Mouse (Mus musculus) forebrain, embryonic 13.5 days (tissue): Measurements from ENCODE around the gene Ric8a. TPM values are rescaled to one million over a fixed set of nuclear protein-coding genes. Genes with fewer than 3 reads are reported as not detected.
A peak's percentile ranks its signal among the peaks of the same experiment; 100 is the strongest.

ENCODE experiments used
- ATAC-seq: fragments of 200-750 bp; cut with Nextera tagmentation; 2 replicates; pipeline ENCODE4 v1.8.0; 2017
- H3K27ac ChIP-seq: fragments of 300-500 bp; sonication (generic); 2 replicates; pipeline ENCODE4 v1.5.1; 2015; ENCODE audit warnings: inconsistent platforms, mild to moderate bottlenecking, moderate library complexity
- H3K27me3 ChIP-seq: fragments of 300-500 bp; sonication (generic); 2 replicates; pipeline ENCODE4 v1.6.1; 2015; ENCODE audit warnings: mild to moderate bottlenecking, inconsistent platforms
- H3K36me3 ChIP-seq: fragments of 300-500 bp; sonication (generic); 2 replicates; pipeline ENCODE4 v1.6.1; 2015; ENCODE audit warnings: mild to moderate bottlenecking, inconsistent platforms; ENCODE audit not compliant: poor library complexity, severe bottlenecking
- H3K4me1 ChIP-seq: fragments of 300-500 bp; sonication (generic); 2 replicates; pipeline ENCODE4 v1.6.1; 2015; ENCODE audit warnings: inconsistent platforms
- H3K4me2 ChIP-seq: fragments of 300-500 bp; sonication (generic); 2 replicates; pipeline ENCODE4 v1.6.1; 2015; ENCODE audit warnings: inconsistent platforms, mild to moderate bottlenecking, moderate library complexity
- H3K4me3 ChIP-seq: fragments of 300-500 bp; sonication (generic); 2 replicates; pipeline ENCODE4 v1.5.1; 2015; ENCODE audit warnings: mild to moderate bottlenecking, inconsistent platforms
- H3K9ac ChIP-seq: fragments of 300-500 bp; sonication (generic); 2 replicates; pipeline ENCODE4 v1.6.1; 2015; ENCODE audit warnings: mild to moderate bottlenecking, inconsistent platforms
- H3K9me3 ChIP-seq: fragments of 300-500 bp; sonication (generic); replicated peaks from 2 replicates; pipeline ENCODE4 v1.6.1; 2016; ENCODE audit warnings: inconsistent platforms
- whole genome bisulfite sequencing: fragments of 180-500 bp; shearing (Covaris S2); methylation state at CpG from one replicate; pipeline ENCODE4 v1.1.7; 2015; 5-methylcytosine and 5-hydroxymethylcytosine counted together
- polyA plus RNA-seq: library from polyadenylated mRNA; unstranded; fragments of >200 nt; fragmentation: Nextera tagmentation; extraction: Ambion mirVana; gene quantifications from 2 replicates; pipeline ENCODE4 v1.2.1, GENCODE M21; 2015

The Ric8a gene
- polyA plus RNA-seq, 1 experiment from 2014 or later: 65.7 TPM

DNA sequence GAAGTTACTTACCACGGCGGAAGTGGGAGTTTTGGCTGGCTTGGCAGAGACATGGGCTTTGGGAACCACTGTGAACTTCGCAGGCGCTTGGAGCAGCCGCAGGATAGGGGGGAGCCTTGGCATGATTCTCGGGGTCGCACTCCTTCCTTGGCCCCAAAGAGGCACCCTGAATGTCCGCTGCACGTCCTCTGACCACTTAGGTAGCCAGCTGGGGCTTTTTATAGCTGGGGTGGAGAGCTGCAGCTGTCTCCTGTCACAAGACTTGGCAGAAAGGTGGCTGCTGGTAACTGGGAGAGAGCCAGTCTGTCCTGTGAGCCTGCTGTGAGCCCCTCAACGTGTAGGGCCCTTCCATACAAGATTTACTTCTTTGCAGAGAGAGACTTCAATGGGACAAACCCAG lies 43.5 kb downstream of the Ric8a start, which contains the start of gene Cox8b:
Gene Cox8b, minus strand, starts transcription at position 227 of the 400 bp plus-strand sequence.
- no peaks in the 10 kb centered on the region for H3K27me3 ChIP-seq
- H3K4me1 ChIP-seq: peaks cover 2% of the 10 kb centered on the region; the same call in 1 of the 2 replicates
- H3K27ac ChIP-seq: no peak within 1 kb of the TSS
- no peak for ATAC-seq
- 84% methylated on average over 10 of the region's 10 CpGs for WGBS
- H3K36me3 ChIP-seq: peaks cover 40% of the 10 kb centered on the region
- H3K9ac ChIP-seq: no peak within 1 kb of the TSS
- H3K9me3 ChIP-seq: no peaks in the 10 kb centered on the region
- no peak within 1 kb of the TSS for H3K4me2 ChIP-seq
- H3K4me3 ChIP-seq: no peak within 1 kb of the TSS

- Histone ChIP-seq H3K9me3 (no peaks in the 10 kb centered on the region), H3K36me3 (peaks cover 22% of the 10 kb centered on the region), H3K27ac (no peak overlapping the region), H3K4me3 (no peak overlapping the region), H3K27me3 (no peaks in the 10 kb centered on the region), H3K4me1 (peaks cover 2% of the 10 kb centered on the region; the same call in 1 of the 2 replicates), H3K9ac (no peak overlapping the region), H3K4me2 (no peak overlapping the region)
- ATAC-seq: no peak
- 74% methylated on average over 15 of the region's 15 CpGs for WGBS
Observed at GRCm38 (mm10) chr7:140902036-140902875, 45.5 kb downstream of the Ric8a start.

DNA sequence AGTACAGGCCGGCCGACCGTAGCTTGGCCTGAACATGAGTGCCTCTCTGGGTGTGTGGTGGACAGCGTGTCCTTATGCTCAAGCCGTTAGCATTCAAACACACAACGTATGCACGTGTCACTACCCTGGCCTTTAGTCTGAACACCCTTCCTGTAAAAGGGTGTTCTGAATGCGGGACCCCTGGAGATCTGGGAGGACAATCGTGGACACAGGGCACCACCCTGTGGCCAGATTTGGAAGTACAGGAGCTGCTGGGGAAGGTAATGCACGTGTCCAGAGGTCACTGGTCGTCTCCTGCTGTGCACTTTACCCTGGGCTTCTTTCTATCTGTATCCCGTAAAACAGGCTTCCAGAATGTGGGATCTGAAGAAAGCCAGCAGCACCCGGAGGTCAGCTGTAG lies 46.5 kb downstream of the Ric8a start:
- Histone ChIP-seq H3K4me3 (no peak overlapping the region), H3K4me1 (peaks cover 2% of the 10 kb centered on the region; the same call in 1 of the 2 replicates), H3K9ac (no peak overlapping the region), H3K36me3 (peaks cover 13% of the 10 kb centered on the region), H3K4me2 (no peak overlapping the region), H3K27ac (no peak overlapping the region; the same call in 1 of the 2 replicates), H3K9me3 (no peaks in the 10 kb centered on the region), H3K27me3 (no peaks in the 10 kb centered on the region)
- WGBS: 21% methylated on average over 13 of the region's 13 CpGs
- ATAC-seq: peak; percentile 45; the same call in 1 of the 2 replicates

- H3K4me1 ChIP-seq: peaks cover 7% of the 10 kb centered on the region; the same call in 1 of the 2 replicates
- no peaks in the 10 kb centered on the region for H3K27me3 ChIP-seq
- no peak overlapping the region for H3K9ac ChIP-seq
- H3K36me3 ChIP-seq: no peaks in the 10 kb centered on the region
- no peak overlapping the region for H3K27ac ChIP-seq
- 85% methylated on average over 2 of the region's 2 CpGs for WGBS
- ATAC-seq: no peak
- H3K4me2 ChIP-seq: no peak overlapping the region
- no peak overlapping the region for H3K4me3 ChIP-seq
- no peaks in the 10 kb centered on the region for H3K9me3 ChIP-seq
Observed at GRCm38 (mm10) chr7:140905642-140906081, 48.9 kb downstream of the Ric8a start.

GRCm38 (mm10) chr7:140907131-140907530 lies 50.4 kb downstream of the Ric8a start:
- 86% methylated on average over 13 of the region's 13 CpGs for WGBS
- peaks cover 7% of the 10 kb centered on the region; the same call in 1 of the 2 replicates for H3K4me1 ChIP-seq
- ATAC-seq: no peak

GRCm38 (mm10) chr7:140907697-140908096 lies 50.9 kb downstream of the Ric8a start:
- no peak overlapping the region for H3K4me3 ChIP-seq
- no peak overlapping the region for H3K27ac ChIP-seq
- no peaks in the 10 kb centered on the region for H3K36me3 ChIP-seq
- no peaks in the 10 kb centered on the region for H3K27me3 ChIP-seq
- H3K9ac ChIP-seq: no peak overlapping the region
- ATAC-seq: no peak
- H3K4me1 ChIP-seq: peaks cover 7% of the 10 kb centered on the region; the same call in 1 of the 2 replicates
- no peaks in the 10 kb centered on the region for H3K9me3 ChIP-seq
- WGBS: 88% methylated on average over 7 of the region's 7 CpGs
- H3K4me2 ChIP-seq: no peak overlapping the region

More at GRCm38 (mm10) chr7:140907131-140907530, 50.4 kb downstream of the Ric8a start:
- Histone ChIP-seq H3K4me2 (no peak overlapping the region), H3K27ac (no peak overlapping the region), H3K9me3 (no peaks in the 10 kb centered on the region), H3K27me3 (no peaks in the 10 kb centered on the region), H3K36me3 (no peaks in the 10 kb centered on the region), H3K9ac (no peak overlapping the region), H3K4me3 (no peak overlapping the region)

DNA sequence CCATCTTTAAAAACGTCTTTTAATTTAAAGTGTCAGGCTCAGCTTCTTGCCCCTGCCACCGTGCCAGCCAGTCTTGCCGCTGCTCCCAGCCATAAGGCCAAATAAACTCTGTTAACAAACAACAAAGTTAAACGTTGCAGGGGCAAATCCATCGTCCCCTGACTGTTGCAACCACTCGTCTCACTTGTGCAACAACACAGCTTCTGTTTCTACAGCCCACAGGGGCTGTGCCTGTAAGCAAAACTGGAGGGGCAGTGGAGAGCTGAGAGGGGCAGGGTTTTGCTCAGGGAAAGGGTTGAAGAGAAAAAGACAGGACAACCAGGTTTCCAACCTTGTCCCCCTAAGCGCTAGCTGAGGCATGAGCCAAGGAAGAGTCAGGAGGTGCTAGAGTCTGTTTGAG lies 51.4 kb downstream of the Ric8a start:
- Histone ChIP-seq H3K4me1 (peaks cover 7% of the 10 kb centered on the region; the same call in 1 of the 2 replicates), H3K4me2 (peak overlapping the region; percentile 71; the same call in 1 of the 2 replicates), H3K9me3 (no peaks in the 10 kb centered on the region), H3K9ac (no peak overlapping the region), H3K27me3 (no peaks in the 10 kb centered on the region), H3K36me3 (no peaks in the 10 kb centered on the region), H3K4me3 (no peak overlapping the region; the same call in 1 of the 2 replicates), H3K27ac (no peak overlapping the region)
- 51% methylated on average over 7 of the region's 7 CpGs for WGBS
- ATAC-seq: no peak

DNA sequence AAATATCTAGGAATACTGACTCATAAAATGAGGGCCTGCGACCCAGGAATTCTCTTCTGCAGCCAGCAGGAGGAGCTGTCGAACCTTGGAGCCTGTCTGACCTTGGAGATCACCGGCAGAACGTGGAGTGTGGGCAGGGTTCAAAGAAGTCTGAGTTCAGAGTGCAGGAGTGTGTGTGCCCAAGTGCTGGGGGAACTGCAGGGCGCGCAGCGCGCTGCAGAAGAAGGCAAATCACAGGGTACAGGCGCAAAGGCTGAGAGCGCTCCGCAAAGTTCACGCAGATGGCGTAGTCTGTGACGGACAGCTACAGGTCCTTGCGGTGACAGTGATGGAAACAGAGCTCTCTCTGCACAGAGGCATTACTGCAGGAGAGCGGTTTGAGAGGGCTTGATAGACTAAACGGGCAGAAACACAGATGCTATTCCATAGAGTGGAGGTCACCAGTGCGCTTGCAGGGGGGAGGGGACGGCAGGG lies 51.9 kb downstream of the Ric8a start:
- no peaks in the 10 kb centered on the region for H3K27me3 ChIP-seq
- 3% methylated on average over 19 of the region's 19 CpGs for WGBS
- H3K4me1 ChIP-seq: peaks cover 4% of the 10 kb centered on the region; the same call in 1 of the 2 replicates
- H3K27ac ChIP-seq: no peak overlapping the region
- peak overlapping the region; percentile 35 for H3K4me3 ChIP-seq
- peak overlapping the region; percentile 71 for H3K4me2 ChIP-seq
- no peaks in the 10 kb centered on the region for H3K9me3 ChIP-seq
- H3K36me3 ChIP-seq: no peaks in the 10 kb centered on the region
- peak overlapping the region; percentile 53 for H3K9ac ChIP-seq
- peak; percentile 63 for ATAC-seq

DNA sequence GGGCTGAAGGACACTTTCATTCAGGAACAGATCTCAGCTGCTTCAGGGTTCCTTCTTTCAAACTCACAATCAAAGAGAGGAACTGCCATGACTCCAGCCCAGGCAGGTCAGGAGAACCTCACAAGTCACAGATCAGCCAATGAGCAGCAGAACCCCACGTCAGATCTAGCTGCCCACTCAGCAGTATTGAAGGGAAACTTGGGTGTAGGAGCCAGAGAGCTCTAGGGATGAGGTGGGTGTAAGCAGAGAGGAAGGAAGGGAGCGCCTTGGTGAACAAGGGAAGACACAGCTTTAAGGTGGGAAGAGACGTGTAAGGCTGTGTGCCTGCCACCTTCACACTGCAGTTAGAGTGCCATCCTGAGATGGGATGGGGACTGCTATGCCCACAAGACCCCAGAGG lies 55.5 kb downstream of the Ric8a start:
- Histone ChIP-seq H3K27ac (no peak overlapping the region), H3K4me2 (no peak overlapping the region), H3K4me1 (peaks cover 4% of the 10 kb centered on the region; the same call in 1 of the 2 replicates), H3K9me3 (no peaks in the 10 kb centered on the region), H3K27me3 (no peaks in the 10 kb centered on the region), H3K9ac (no peak overlapping the region), H3K36me3 (no peaks in the 10 kb centered on the region), H3K4me3 (no peak overlapping the region)
- no peak for ATAC-seq
- 72% methylated on average over 3 of the region's 3 CpGs for WGBS

- no peaks in the 10 kb centered on the region for H3K36me3 ChIP-seq
- H3K27ac ChIP-seq: no peak overlapping the region
- peaks cover under 1% of the 10 kb centered on the region for H3K27me3 ChIP-seq
- 77% methylated on average over 5 of the region's 5 CpGs for WGBS
- H3K4me1 ChIP-seq: peaks cover 4% of the 10 kb centered on the region; the same call in 1 of the 2 replicates
- no peak overlapping the region for H3K4me2 ChIP-seq
- no peak for ATAC-seq
- H3K9ac ChIP-seq: no peak overlapping the region
- no peaks in the 10 kb centered on the region for H3K9me3 ChIP-seq
- H3K4me3 ChIP-seq: no peak overlapping the region
Observed at GRCm38 (mm10) chr7:140912846-140913482, 56.2 kb downstream of the Ric8a start.
